ENCODE assay signal across 12 mouse cellular contexts in genomic region chr1:152048291-152048690, GRCm38 (mm10).
"Had no signal": no experiment of that assay in that cellular context is flagged by ENCODE, and none has a peak within 500 bp of the region (broad histone marks: within the 10 kb centered on the region; RNA-seq: fewer than 3 reads in every experiment).

No protein-coding gene starts in this region.

- DNase-seq: kidney, adult 2 months; liver, embryonic 13.5 days; lung, adult 2 months; lung, postnatal 14 days; lung, postnatal 4 days; midbrain, embryonic 14.5 days; spleen, adult 18-20 months; thymus, adult 2 months; thymus, postnatal 14 days; thymus, postnatal 4 days had no signal

- H3K27ac ChIP-seq: kidney, postnatal 0 days; liver, embryonic 13.5 days; stomach, embryonic 15.5 days had no signal

- H3K4me3 ChIP-seq: liver, embryonic 13.5 days; stomach, embryonic 15.5 days had no signal
